Mouse (Mus musculus) lung, embryonic 14.5 days (tissue): ENCODE data around the gene Aoah. TPM values are rescaled to one million over a fixed set of nuclear protein-coding genes. Genes with fewer than 3 reads are reported as not detected.
A peak's percentile ranks its signal among the peaks of the same experiment; 100 is the strongest.

Experiments
- ATAC-seq: fragments of 200-750 bp; cut with Nextera tagmentation; 2 replicates; pipeline ENCODE4 v1.8.0; 2017; ENCODE audit warnings: mild to moderate bottlenecking, moderate TSS enrichment, moderate library complexity; ENCODE audit not compliant: insufficient read depth
- DNase-seq: peaks from one replicate; pipeline ENCODE4 v3.0.0-alpha.2; 2015
- H3K27ac ChIP-seq: fragments of 300-500 bp; sonication (generic); 2 replicates; pipeline ENCODE4 v1.5.1; 2014; ENCODE audit warnings: low read depth, mild to moderate bottlenecking, moderate library complexity
- H3K27me3 ChIP-seq: fragments of 300-500 bp; sonication (generic); 2 replicates; pipeline ENCODE4 v1.6.1; 2014; ENCODE audit warnings: low read length, control low read depth; ENCODE audit not compliant: insufficient read depth
- H3K36me3 ChIP-seq: fragments of 300-500 bp; sonication (generic); 2 replicates; pipeline ENCODE4 v1.6.1; 2014; ENCODE audit warnings: control low read depth; ENCODE audit not compliant: insufficient read depth
- H3K4me1 ChIP-seq: fragments of 300-500 bp; sonication (generic); 2 replicates; pipeline ENCODE4 v1.6.1; 2014; ENCODE audit warnings: antibody characterized with exemption, control low read depth; ENCODE audit not compliant: insufficient read depth
- H3K4me2 ChIP-seq: fragments of 300-500 bp; sonication (generic); 2 replicates; pipeline ENCODE4 v1.6.1; 2014; ENCODE audit warnings: mild to moderate bottlenecking
- H3K4me3 ChIP-seq: fragments of 300-500 bp; sonication (generic); 2 replicates; pipeline ENCODE4 v1.5.1; 2014; ENCODE audit warnings: low read depth, low read length
- H3K9ac ChIP-seq: fragments of 300-500 bp; sonication (generic); 2 replicates; pipeline ENCODE4 v1.6.1; 2014
- H3K9me3 ChIP-seq: fragments of 300-500 bp; sonication (generic); 2 replicates; pipeline ENCODE4 v1.6.1; 2016; ENCODE audit warnings: low read depth, low read length, control low read depth
- CTCF ChIP-seq: IDR thresholded peaks from 2 replicates; pipeline ENCODE4 v1.5.1; 2016; ENCODE audit warnings: antibody characterized with exemption, low read depth
- WGBS: fragments of 180-500 bp; shearing (Covaris S2); extraction: QIAGEN DNeasy Blood & Tissue Kit; methylation state at CpG from one replicate; pipeline ENCODE4 v1.1.7; 2014; 5-methylcytosine and 5-hydroxymethylcytosine counted together
- polyA plus RNA-seq: library from polyadenylated mRNA; unstranded; fragments of >200 nt; fragmentation: Nextera tagmentation; extraction: Ambion mirVana; gene quantifications from 2 replicates; pipeline ENCODE4 v1.2.1, GENCODE M21; 2014

Aoah gene
- polyA plus RNA-seq, 1 experiment from 2014 or later = 0.75 TPM

DNA sequence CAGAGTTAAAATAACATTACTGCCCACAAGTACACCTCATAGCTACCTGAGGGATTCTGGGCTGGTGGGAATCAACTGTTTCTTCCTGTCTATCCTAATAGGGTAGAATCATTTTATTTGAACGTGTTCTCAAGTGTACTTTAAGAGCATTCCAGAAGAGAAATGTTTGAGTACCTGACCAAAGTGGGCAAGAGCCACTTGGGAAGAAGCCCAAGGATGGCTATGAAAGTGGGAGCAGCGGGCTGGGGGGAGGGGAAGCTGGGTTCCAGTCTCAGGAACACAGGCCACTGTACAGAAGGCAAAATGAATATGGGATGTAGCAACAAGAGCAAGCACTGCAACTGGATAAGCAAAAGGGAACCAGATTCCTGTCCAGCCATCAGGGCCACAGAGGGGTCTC is 111.3 kb downstream of the Aoah start:
- WGBS = 50% methylated on average over 2 of the region's 2 CpGs
- peak; percentile 53 for DNase-seq
- H3K27ac ChIP-seq = no peak overlapping the region
- ATAC-seq = peak; percentile 42; the same call in 1 of the 2 replicates
- H3K9ac ChIP-seq = no peak overlapping the region
- no peaks in the 10 kb centered on the region for H3K4me1 ChIP-seq
- no peaks in the 10 kb centered on the region for H3K36me3 ChIP-seq
- no peaks in the 10 kb centered on the region for H3K27me3 ChIP-seq
- H3K9me3 ChIP-seq = no peaks in the 10 kb centered on the region
- TF ChIP-seq CTCF = no peak
- no peak overlapping the region for H3K4me3 ChIP-seq
- no peak overlapping the region for H3K4me2 ChIP-seq

GRCm38 (mm10) chr13:20916698-20917511 is 123.0 kb downstream of the Aoah start:
- Histone ChIP-seq H3K36me3 (no peaks in the 10 kb centered on the region), H3K27ac (no peak overlapping the region), H3K9me3 (no peaks in the 10 kb centered on the region), H3K4me3 (no peak overlapping the region), H3K27me3 (no peaks in the 10 kb centered on the region), H3K9ac (no peak overlapping the region), H3K4me1 (no peaks in the 10 kb centered on the region), H3K4me2 (no peak overlapping the region)
- WGBS = 60% methylated on average over 10 of the region's 10 CpGs
- no peak for TF ChIP-seq CTCF
- ATAC-seq (no peak), DNase-seq (no peak)

- TF ChIP-seq CTCF = no peak
- Histone ChIP-seq H3K4me3 (no peak overlapping the region), H3K4me1 (no peaks in the 10 kb centered on the region), H3K4me2 (no peak overlapping the region), H3K27me3 (no peaks in the 10 kb centered on the region), H3K9me3 (no peaks in the 10 kb centered on the region), H3K9ac (no peak overlapping the region), H3K36me3 (no peaks in the 10 kb centered on the region), H3K27ac (no peak overlapping the region)
- no peak for ATAC-seq
- no peak for DNase-seq
- 84% methylated on average over 3 of the region's 3 CpGs for WGBS
These were observed 126.5 kb downstream of the Aoah start for GRCm38 (mm10) chr13:20920401-20920800.

DNA sequence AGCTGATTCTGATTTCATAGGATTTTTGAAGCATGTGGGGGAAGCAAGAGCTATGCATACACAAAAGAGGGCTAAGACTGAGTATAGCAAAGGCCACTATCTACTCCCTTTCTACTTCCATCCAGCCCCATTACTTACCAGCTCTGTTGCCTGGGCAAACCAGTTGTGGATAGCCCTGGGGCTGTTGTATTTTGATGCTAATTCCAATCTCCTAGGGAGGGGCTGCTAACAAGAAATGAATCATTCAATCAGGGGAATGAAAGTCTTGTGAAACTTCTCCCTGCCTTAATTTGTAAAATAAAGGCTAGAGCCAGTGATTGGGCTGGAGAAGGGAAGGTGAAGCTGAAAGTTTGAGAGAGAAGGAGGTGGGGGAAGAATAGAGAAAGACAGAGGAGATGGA is 142.1 kb downstream of the Aoah start:
- Histone ChIP-seq H3K36me3 (no peaks in the 10 kb centered on the region), H3K27ac (no peak overlapping the region), H3K9ac (no peak overlapping the region), H3K9me3 (no peaks in the 10 kb centered on the region), H3K4me2 (no peak overlapping the region), H3K4me3 (no peak overlapping the region), H3K4me1 (no peaks in the 10 kb centered on the region), H3K27me3 (no peaks in the 10 kb centered on the region)
- no peak for TF ChIP-seq CTCF
- ATAC-seq = no peak
- no peak for DNase-seq

GRCm38 (mm10) chr13:20937452-20937851 is 143.5 kb downstream of the Aoah start:
- Histone ChIP-seq H3K36me3 (no peaks in the 10 kb centered on the region), H3K9ac (no peak overlapping the region), H3K9me3 (no peaks in the 10 kb centered on the region), H3K27ac (no peak overlapping the region), H3K4me1 (no peaks in the 10 kb centered on the region), H3K4me2 (no peak overlapping the region), H3K4me3 (no peak overlapping the region), H3K27me3 (no peaks in the 10 kb centered on the region)
- WGBS = 22% methylated on average over 5 of the region's 5 CpGs
- peak; percentile 84 for TF ChIP-seq CTCF
- ATAC-seq (no peak), DNase-seq (peak; percentile 79)

- Histone ChIP-seq H3K4me3 (no peak overlapping the region), H3K9me3 (no peaks in the 10 kb centered on the region), H3K36me3 (no peaks in the 10 kb centered on the region), H3K27me3 (no peaks in the 10 kb centered on the region), H3K4me2 (no peak overlapping the region), H3K4me1 (no peaks in the 10 kb centered on the region), H3K27ac (no peak overlapping the region), H3K9ac (no peak overlapping the region)
- WGBS = 74% methylated on average over 6 of the region's 6 CpGs
- ATAC-seq = no peak
- no peak for TF ChIP-seq CTCF
- peak; percentile 14 for DNase-seq
These were observed 145.2 kb downstream of the Aoah start for GRCm38 (mm10) chr13:20939099-20939498.

- peak; percentile 57 for TF ChIP-seq CTCF
- no peak for ATAC-seq
- peak; percentile 70 for DNase-seq
These were observed 146.5 kb downstream of the Aoah start for GRCm38 (mm10) chr13:20940389-20940788.

More at GRCm38 (mm10) chr13:20940389-20940788, 146.5 kb downstream of the Aoah start:
- H3K27ac ChIP-seq = no peak overlapping the region
- 51% methylated on average over 6 of the region's 6 CpGs for WGBS
- H3K36me3 ChIP-seq = no peaks in the 10 kb centered on the region
- no peaks in the 10 kb centered on the region for H3K27me3 ChIP-seq
- H3K9me3 ChIP-seq = no peaks in the 10 kb centered on the region
- H3K9ac ChIP-seq = no peak overlapping the region
- H3K4me3 ChIP-seq = no peak overlapping the region
- no peak overlapping the region for H3K4me2 ChIP-seq
- H3K4me1 ChIP-seq = no peaks in the 10 kb centered on the region
